Mouse (Mus musculus): ENCODE data around the gene Mslnl.

The Mslnl gene

DNA sequence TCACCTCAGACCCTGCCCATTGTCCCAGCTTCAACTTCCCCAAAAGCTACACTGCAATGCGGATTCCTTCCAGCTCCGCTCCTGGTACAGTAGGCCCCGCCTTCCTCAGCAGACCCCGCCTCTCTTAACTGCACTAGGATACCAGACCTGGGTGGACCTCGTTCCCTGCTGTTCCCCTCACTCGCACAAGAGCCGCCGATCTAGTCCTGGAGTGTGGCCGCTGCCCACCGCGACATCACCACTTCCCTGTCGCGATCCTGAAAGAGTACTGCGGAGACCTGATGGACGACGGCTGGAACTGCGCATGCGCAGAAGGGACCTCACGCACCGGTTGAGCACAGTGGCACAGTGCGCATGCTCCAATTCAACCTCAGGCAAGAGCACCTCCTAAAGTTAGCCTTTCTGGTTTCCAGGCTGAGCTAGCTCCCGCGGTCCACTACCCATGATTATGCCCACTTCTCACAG, 49.5 kb downstream of the Mslnl start, which contains the start of gene Haghl:
Gene Haghl (minus strand): TSS at position 393 of the 465 bp plus-strand sequence.
- in situ Hi-C loops (cut with MseI, MboI) = no loop called here

DNA sequence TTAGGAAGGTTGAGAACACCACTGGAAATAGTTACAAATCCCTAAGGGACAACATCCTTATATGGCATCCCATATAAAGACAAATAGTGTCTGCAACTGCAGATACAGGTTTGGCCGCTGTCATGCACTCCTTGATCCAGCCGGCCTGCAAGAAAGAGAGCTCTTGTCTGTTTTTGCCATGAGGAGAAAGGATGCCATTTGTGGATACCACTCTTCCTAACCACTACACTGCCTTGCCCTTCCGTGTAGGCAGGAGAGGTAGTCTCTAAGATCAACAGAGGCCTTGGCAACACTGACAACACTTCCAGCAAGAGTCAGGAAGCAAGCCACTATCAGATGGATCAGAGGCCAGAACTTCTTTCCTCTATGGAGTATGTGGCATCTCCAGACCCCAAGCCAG, 50.4 kb downstream of the Mslnl start, which contains the start of gene Ccdc78:
Gene Ccdc78 (plus strand): TSS at position 301 of the 400 bp plus-strand sequence.
- in situ Hi-C loops (cut with MseI, MboI) = no loop called here

DNA sequence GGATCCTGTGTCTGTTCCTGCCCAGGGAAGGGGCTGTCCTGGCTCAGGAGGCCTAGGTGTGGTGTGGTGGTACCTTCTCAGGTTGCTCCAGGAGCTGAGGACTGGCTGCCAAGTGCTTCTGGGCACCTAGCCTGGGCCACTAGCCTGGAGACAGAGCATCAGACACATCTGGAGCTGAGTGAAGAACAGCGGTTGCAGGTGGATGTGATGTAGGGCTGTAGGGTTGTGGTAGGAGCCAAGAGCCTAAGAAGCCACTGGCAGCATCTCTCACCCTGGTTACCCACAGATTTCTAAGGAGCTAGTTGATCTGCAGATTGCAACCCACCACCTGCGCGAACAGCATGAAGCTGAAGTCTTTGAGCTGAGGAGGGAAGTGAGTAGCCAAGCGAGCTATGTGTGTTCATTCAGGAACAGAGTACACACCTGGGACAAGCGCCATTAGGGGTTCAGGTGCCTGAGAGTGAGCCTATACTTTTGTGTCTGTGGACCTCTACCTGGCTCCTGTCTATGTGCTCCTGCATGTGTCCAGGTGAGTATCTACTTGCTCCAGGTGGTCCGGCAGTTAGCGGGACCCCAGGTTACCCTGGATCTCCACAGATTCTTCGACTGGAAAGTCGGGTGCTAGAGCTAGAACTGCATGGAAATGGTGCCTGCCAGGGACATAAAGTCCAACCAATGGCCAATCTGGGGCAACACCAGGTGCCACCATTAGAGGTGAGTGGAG, 51.1 kb downstream of the Mslnl start:
- in situ Hi-C loops (cut with MseI, MboI) = no loop called here

DNA sequence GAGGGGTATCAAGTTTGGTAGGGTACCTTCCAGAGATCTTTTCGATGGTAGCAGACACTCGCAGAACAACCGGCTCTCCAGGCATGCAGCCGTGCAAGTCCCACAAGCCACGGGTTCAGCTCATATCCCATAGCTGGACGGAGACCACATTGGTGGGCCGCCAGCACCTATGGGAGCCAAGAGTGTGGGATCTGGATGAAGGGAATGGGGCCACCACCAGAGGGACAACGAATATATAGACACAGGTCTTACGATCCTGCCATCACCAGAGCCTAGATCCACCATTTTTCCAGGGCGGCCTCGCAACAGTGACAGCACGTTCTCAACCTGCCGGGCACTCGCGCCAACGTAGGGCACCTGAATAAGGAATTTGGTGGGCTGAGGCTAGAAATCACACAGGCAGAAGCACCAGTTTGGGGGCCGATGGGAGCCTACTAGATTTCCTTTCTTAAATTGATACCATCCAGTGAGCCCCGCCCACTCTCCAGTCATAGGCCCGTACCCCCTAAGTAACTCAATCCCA, 55.5 kb downstream of the Mslnl start:
- in situ Hi-C loops (cut with MseI, MboI) = no loop called here

DNA sequence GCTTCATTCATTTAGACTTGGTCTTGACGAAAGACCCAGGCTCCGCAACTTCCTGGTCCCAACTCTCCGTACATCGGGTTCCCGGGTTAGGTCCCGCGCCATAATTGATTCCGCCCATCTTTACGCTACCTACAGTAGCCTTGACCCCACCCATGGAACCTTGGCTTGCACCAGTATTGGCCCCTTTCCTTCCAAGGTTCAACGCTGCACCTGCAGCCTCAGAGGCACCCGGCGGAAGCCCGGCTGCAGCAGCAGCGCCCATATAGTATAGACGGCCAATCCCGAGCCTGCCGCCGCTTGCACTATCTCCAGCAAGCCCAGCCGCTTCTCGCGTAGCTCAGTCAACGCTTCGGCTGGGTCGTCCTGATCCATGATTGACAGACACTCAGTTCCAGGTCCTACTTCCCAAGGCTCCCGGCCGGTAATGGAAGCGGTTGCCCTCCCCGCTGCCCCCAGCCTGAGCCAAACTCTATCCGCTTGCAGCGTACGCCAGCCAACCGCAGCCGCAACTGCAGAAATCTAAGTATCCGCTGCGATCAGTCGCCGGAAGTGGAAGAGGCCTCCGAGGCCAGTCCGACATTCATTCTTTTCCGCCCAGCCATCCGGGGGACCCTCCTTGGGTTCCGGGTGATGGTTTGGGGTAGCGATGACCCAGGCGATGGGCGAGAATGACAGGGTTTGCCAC, 56.1 kb downstream of the Mslnl start:
- in situ Hi-C loops (cut with MseI, MboI) = no loop called here

DNA sequence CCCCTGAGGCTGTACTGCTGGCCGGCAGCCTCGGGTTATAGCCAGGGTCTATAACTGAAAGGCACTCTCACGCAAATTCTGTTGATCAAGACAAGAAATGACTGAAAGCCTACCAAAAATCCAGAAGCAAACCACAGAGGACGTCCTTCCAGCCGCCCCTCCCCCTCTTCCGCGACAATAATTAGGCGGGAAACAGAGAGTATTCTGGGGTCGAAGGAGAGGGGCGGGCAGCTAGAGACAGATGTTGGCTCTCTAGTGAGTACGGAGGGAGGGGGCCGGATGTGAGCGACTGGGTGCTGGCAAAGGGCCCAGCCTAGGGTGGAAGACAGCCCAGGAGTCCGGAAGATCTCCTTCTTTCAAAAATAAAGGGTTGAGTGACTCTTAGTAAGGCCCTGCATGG, 56.8 kb downstream of the Mslnl start, which contains the start of gene Fam173a:
Gene Fam173a (minus strand): TSS at position 287 of the 400 bp plus-strand sequence.
- in situ Hi-C loops (cut with MseI, MboI) = no loop called here

DNA sequence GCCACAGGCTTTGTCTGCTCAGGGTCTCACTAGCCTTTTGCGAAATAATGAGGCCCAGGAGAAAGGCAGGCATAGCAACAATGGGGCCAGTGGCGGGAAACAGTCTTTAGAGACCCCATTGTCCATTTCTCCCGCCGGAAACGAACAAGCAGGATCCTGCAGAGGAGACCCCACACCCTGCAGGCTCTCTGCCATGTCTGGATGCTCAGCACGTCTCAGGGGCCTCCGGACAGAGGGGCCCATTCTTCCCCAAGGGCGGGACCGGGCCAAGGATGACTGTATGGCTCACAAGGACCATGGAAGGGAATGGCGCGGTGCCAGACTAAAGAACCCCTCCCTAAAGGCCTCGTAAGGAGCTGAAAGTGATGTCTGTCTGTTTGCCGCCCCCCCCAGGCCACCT, 58.4 kb downstream of the Mslnl start:
- in situ Hi-C loops (cut with MseI, MboI) = no loop called here

DNA sequence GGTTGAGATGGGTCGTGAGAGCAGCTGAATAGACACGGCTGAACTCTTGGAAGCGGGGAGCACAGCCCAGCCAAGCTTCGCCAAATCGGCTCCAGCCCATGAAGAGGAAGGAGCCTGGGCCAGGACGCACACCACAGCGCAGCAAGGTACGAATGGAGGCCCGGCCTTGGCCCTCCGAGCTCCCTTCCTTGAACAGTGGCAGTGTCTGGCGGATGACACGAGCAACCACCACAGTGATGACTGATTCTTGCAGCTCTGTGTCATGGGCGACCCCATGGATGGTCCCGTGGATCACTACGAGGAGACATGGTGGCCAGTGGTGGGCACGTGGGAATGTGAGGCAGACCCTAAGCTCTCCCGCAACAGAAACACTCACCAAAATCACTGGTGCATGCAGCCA, 59.2 kb downstream of the Mslnl start:
- in situ Hi-C loops (cut with MseI, MboI) = no loop called here

DNA sequence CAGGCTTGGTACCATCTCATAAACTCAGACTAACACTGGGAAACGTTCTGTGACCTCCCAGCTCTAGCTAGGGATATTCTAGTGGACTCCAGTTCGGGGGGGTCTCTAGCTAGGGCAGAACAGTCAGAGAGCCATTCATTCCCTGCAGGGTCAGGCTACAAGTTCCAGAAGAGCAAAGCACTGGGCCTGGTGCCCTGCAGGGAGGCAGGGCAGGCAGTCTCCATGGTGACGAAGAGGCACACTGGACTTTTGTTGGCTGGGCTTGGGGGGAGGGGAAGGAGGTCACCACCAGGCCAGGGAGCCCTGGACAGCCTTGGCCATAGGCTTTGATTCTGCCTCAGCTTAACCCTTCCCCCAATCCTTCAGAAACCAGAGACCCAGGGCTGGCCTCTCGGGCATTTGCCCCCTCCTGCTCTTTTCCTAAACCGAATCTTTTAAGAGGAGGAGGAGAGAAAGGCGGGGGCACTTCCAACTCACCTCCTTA, 59.8 kb downstream of the Mslnl start, which contains the start of gene AC134908.4:
Gene AC134908.4 (minus strand): TSS at position 51 of the 484 bp plus-strand sequence.
- in situ Hi-C loops (cut with MseI, MboI) = no loop called here

DNA sequence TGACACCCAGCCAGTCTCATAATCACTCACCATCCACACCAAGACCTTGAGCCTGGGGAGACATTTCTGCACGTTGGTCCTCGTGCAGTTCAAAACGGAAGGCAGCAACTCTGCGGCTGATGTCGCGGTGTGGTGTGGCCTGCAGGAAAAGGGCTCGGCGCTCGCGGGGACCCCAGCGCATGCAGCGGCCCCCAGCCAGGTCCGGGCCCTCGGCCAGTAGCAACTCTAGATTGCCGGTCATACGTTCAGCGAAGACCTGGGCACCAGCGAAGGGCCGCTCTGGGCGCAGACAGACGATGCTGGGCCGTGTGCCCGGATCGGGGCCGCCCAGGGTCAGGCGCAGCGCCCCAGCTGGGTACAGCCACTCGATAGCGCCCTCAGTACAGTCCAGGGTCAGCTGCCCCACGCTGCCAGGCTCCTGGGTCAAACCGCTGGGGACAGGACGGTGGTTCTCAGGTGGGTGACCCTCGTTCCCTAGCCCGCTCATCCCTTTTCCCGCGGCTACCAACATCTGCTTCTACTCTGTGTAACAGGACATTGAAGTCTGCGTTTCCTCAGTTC, 60.4 kb downstream of the Mslnl start:
- in situ Hi-C loops (cut with MseI, MboI) = no loop called here

DNA sequence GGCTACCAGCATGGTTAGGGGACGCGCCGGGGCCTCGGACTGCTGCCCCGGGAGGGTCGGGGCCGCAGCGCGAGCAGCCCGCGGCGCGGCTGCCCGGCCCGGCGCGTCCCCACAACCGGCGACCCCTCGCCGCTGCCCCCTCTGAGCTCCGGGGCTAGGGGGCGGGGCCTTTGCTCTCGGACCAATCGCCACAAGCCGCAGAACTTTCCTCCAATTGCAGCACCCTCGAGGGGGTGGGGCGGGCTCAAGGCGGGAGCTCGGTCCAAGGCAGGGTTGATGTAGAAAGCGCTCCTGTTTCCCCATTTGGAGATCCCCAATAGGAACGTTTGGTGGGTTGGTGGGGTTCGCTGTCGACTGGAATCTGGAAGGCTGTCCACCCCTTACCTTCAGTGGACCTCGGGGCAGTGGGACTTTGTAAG, 61.1 kb downstream of the Mslnl start, which contains the start of gene Metrn:
Gene Metrn (minus strand): TSS at position 186 of the 419 bp plus-strand sequence.
- in situ Hi-C loops (cut with MseI, MboI) = no loop called here
